Mouse (Mus musculus): Measurements from ENCODE around the gene Snrpd3.

GRCm38 (mm10) chr10:75585876-75586552 lies 68.7 kb downstream of the Snrpd3 start:
- TF ChIP-seq CTCF (IDR thresholded peaks at IDR 0.05; ENCODE audit: low read depth) (peak; percentile 99), EP300 (optimal IDR thresholded peaks at IDR 0.05) (no peak)
